Mouse (Mus musculus) embryonic fibroblast, embryonic 13.5 days (primary cell): ENCODE measurements at regions not wholly inside any gene's neighbourhood (a gene's known extent, or its start where the extent isn't known, plus 50 kb on each side); places are given as distances from the start of the nearest gene placed in this dataset.

Source experiments
- CTCF ChIP-seq: IDR thresholded peaks from 2 replicates; pipeline ENCODE4 v1.5.1; 2011; ENCODE audit warnings: mild to moderate bottlenecking, control low read depth, low read length, moderate library complexity, borderline replicate concordance; ENCODE audit not compliant: insufficient read depth
- POLR2A ChIP-seq: IDR thresholded peaks from 2 replicates; pipeline ENCODE4 v1.6.1; 2011; ENCODE audit warnings: low read depth, mild to moderate bottlenecking, control low read depth, low read length, moderate library complexity

GRCm38 (mm10) chr11:17665624-17666552 lies 287.8 kb downstream of the Etaa1 start:
- TF ChIP-seq POLR2A (no peak), CTCF (no peak)
